Mouse (Mus musculus): Measurements from ENCODE around the gene Ubr4. TPM values are rescaled to one million over a fixed set of nuclear protein-coding genes. Genes with fewer than 3 reads are reported as not detected.
A peak's percentile ranks its signal among the peaks of the same experiment; 100 is the strongest.

The Ubr4 gene
- polyA plus RNA-seq, 1 experiment from 2014 or later, result 97.3 TPM

DNA sequence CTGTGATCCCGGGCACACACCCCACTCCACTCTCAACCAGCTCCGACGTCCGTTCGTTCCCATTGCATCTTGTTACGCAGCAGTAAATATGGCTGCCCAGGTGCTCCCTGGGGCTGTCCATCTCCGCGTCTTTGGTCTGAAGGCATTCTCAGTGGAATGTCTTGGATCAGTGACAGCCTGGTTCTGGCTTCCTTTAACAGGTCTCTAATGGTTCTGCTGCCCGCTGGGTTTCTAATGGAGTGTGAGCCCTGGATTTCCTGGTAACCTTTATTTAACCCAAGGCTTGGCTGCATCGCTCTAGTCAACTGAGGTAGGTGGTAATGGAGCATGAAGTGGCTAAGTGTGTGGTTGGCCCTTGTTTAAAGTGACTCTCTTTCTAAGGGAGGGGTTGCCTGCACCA lies 179.7 kb downstream of the Ubr4 start:
- Histone ChIP-seq H3K9ac (replicated peaks; ENCODE audit: low read length) (no peak overlapping the region), H3K27me3 (ENCODE audit: control insufficient read depth, insufficient read depth, low read length) (no peaks in the 10 kb centered on the region), H3K4me3 (replicated peaks; ENCODE audit: low read depth, low read length) (no peak overlapping the region), H3K36me3 (ENCODE audit: control insufficient read depth, insufficient read depth, low read length) (no peaks in the 10 kb centered on the region), H3K4me2 (ENCODE audit: low read length) (no peak overlapping the region), H3K9me3 (ENCODE audit: control insufficient read depth, low read length) (no peaks in the 10 kb centered on the region), H3K4me1 (ENCODE audit: control insufficient read depth, insufficient read depth, low read length) (no peaks in the 10 kb centered on the region), H3K27ac (replicated peaks; ENCODE audit: low read depth, low read length) (no peak overlapping the region)
- DNase-seq, result no peak
- 92% methylated on average over 10 of the region's 10 CpGs for WGBS
- no peak for ATAC-seq (ENCODE audit: low FRiP score, low TSS enrichment)

DNA sequence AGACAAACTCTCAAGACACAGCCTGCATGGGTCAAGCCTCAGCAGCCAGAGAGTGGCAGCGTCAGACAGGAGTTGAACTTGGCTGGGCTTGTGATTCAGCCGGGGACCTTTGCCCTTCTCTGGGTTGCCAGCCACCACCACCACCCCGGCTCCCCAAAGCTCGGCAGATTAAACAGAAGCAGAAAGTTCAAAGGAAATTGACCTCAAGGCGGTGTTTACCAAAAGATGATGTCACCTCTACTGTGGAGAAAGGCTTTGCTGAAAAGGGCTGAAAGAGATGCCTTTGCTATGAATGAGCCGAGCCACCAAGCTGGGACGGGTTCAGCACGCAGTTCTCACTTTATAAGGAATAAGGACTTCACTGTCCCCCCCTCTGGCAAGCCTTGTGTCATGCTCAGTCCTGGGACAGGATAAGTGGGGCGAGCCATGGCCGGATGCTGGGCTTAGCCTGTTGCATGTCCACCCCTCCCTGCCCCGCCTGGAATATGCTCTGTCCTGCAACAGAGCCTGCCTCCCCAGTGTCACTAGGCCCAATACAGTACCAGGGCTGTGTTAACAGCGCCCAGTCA lies 182.8 kb downstream of the Ubr4 start:
- Histone ChIP-seq H3K9ac (replicated peaks; ENCODE audit: low read length) (no peak overlapping the region), H3K4me2 (ENCODE audit: low read length) (no peak overlapping the region), H3K27me3 (ENCODE audit: control insufficient read depth, insufficient read depth, low read length) (no peaks in the 10 kb centered on the region), H3K4me1 (ENCODE audit: control insufficient read depth, insufficient read depth, low read length) (no peaks in the 10 kb centered on the region), H3K36me3 (ENCODE audit: control insufficient read depth, insufficient read depth, low read length) (no peaks in the 10 kb centered on the region), H3K27ac (replicated peaks; ENCODE audit: low read depth, low read length) (no peak overlapping the region), H3K9me3 (ENCODE audit: control insufficient read depth, low read length) (no peaks in the 10 kb centered on the region), H3K4me3 (replicated peaks; ENCODE audit: low read depth, low read length) (no peak overlapping the region)
- ATAC-seq (ENCODE audit: low FRiP score, low TSS enrichment) (no peak), DNase-seq (peak; percentile 14)
- WGBS, result 18% methylated on average over 12 of the region's 12 CpGs

DNA sequence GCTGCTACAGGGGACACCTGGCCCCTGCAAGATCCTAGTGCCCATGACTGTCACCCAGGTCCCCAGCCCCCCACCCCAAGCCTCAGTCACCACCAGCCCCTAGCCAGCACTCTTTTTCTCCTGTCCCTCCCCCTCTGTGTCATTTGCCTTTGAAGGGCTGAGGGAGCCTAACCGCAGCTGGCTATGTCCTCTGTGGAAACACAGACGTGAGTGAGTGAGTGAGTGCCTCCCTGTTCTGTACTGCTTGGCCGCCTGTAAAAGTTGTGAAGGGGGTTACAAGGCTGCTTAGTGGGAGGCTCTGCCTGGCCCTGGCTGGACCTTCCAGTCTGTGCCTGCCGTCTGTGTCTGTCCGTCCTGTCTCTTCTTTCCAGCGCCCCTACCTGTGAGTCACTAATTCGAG lies 183.3 kb downstream of the Ubr4 start:
- H3K9me3 ChIP-seq (ENCODE audit: control insufficient read depth, low read length), result no peaks in the 10 kb centered on the region
- no peaks in the 10 kb centered on the region for H3K27me3 ChIP-seq (ENCODE audit: control insufficient read depth, insufficient read depth, low read length)
- no peak overlapping the region for H3K27ac ChIP-seq (replicated peaks; ENCODE audit: low read depth, low read length)
- DNase-seq (no peak), ATAC-seq (ENCODE audit: low FRiP score, low TSS enrichment) (no peak)
- H3K9ac ChIP-seq (replicated peaks; ENCODE audit: low read length), result no peak overlapping the region
- no peak overlapping the region for H3K4me2 ChIP-seq (ENCODE audit: low read length)
- H3K36me3 ChIP-seq (ENCODE audit: control insufficient read depth, insufficient read depth, low read length), result no peaks in the 10 kb centered on the region
- 50% methylated on average over 7 of the region's 7 CpGs for WGBS
- H3K4me1 ChIP-seq (ENCODE audit: control insufficient read depth, insufficient read depth, low read length), result no peaks in the 10 kb centered on the region
- no peak overlapping the region for H3K4me3 ChIP-seq (replicated peaks; ENCODE audit: low read depth, low read length)

DNA sequence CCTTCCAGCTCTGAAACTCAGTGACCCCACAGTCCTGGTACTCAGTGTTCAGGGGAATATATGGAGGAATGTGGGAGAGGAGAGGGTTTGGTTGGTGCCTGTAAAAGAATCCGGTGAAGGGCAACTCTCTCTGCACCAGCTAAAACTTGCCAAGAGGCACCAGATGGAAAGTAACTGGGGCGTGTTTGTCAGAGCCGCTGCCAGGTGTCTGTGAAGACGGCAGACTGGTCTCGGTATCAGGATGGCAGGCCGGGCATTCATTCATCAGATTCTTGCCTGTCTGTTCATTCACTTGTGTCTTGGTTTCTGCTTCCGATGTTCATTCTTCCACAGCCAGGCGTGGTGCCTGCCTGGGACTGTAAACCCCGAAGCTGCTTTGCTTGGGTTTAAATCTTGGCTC lies 184.3 kb downstream of the Ubr4 start:
- WGBS, result 85% methylated on average over 9 of the region's 9 CpGs
- DNase-seq, result no peak
- Histone ChIP-seq H3K27ac (replicated peaks; ENCODE audit: low read depth, low read length) (no peak overlapping the region), H3K9me3 (ENCODE audit: control insufficient read depth, low read length) (no peaks in the 10 kb centered on the region), H3K4me2 (ENCODE audit: low read length) (no peak overlapping the region), H3K9ac (replicated peaks; ENCODE audit: low read length) (no peak overlapping the region), H3K27me3 (ENCODE audit: control insufficient read depth, insufficient read depth, low read length) (no peaks in the 10 kb centered on the region), H3K4me1 (ENCODE audit: control insufficient read depth, insufficient read depth, low read length) (no peaks in the 10 kb centered on the region), H3K4me3 (replicated peaks; ENCODE audit: low read depth, low read length) (no peak overlapping the region), H3K36me3 (ENCODE audit: control insufficient read depth, insufficient read depth, low read length) (no peaks in the 10 kb centered on the region)
- no peak for ATAC-seq (ENCODE audit: low FRiP score, low TSS enrichment)

Small RNA genes within 50 kb of the gene (microRNA-seq; reads per million reads assigned to microRNA genes)
- gene Gm24245, result 1.0 reads per million
- gene Gm25732, result not detected

Other genes starting within 250 kb of the Ubr4 start
- 346 and 393 TPM in 2 replicates for gene Minos1, start 221.5 kb upstream of the Ubr4 start, polyA plus RNA-seq (2014; fragmentation: Nextera tagmentation; extraction: Ambion mirVana)
- 250 and 281 TPM in 2 replicates for gene Capzb, start 159.7 kb upstream of the Ubr4 start, polyA plus RNA-seq (2014; fragmentation: Nextera tagmentation; extraction: Ambion mirVana)
- 10.6 and 11.5 TPM in 2 replicates for gene Pqlc2, start 41.9 kb upstream of the Ubr4 start, polyA plus RNA-seq (2014; fragmentation: Nextera tagmentation; extraction: Ambion mirVana)
- 55.7 and 64.2 TPM in 2 replicates for gene Akr7a5, start 41.9 kb upstream of the Ubr4 start, polyA plus RNA-seq (2014; fragmentation: Nextera tagmentation; extraction: Ambion mirVana)
- gene Mrto4, start within 50 bp of the Ubr4 start, polyA plus RNA-seq (2014; fragmentation: Nextera tagmentation; extraction: Ambion mirVana), result 76.5 and 81.1 TPM in 2 replicates
- gene Emc1, start within 50 bp of the Ubr4 start, polyA plus RNA-seq (2014; fragmentation: Nextera tagmentation; extraction: Ambion mirVana), result 33.5 and 35.2 TPM in 2 replicates
- 5.2 and 6.2 TPM in 2 replicates for gene Iffo2, start 177.9 kb downstream of the Ubr4 start, polyA plus RNA-seq (2014; fragmentation: Nextera tagmentation; extraction: Ambion mirVana)